Mouse (Mus musculus): ENCODE results near the gene Fpr3.
"Not testable (repeated sequence)": the region's sequence is repeated elsewhere in the genome, so short reads cannot be mapped to it uniquely, and the experiment has no call there.

Gene Fpr3

GRCm38 (mm10) chr17:17887774-17888248, at the start of gene Fpr3, which contains the start of gene Fpr2:
Fpr3 (plus strand) TSS chr17:17887852.
Fpr2 (plus strand) TSS chr17:17887824.
- no peak for DNase-seq (ENCODE audit: low spot score)

- peak; percentile 92 for DNase-seq (ENCODE audit: low spot score)
Measured at GRCm38 (mm10) chr17:17837919-17838701, 49.5 kb upstream of the Fpr3 start.

- DNase-seq (ENCODE audit: low spot score): no peak
Measured at GRCm38 (mm10) chr17:17839276-17839675, 48.4 kb upstream of the Fpr3 start.

GRCm38 (mm10) chr17:17840796-17841195, 46.9 kb upstream of the Fpr3 start:
- no peak for DNase-seq (ENCODE audit: low spot score)

GRCm38 (mm10) chr17:17843534-17844261, 44.0 kb upstream of the Fpr3 start:
- DNase-seq (ENCODE audit: low spot score): no peak

GRCm38 (mm10) chr17:17844606-17845005, 43.0 kb upstream of the Fpr3 start:
- not testable (repeated sequence) for DNase-seq (ENCODE audit: low spot score)

- DNase-seq (ENCODE audit: low spot score): no peak
Measured at GRCm38 (mm10) chr17:17845187-17846027, 42.2 kb upstream of the Fpr3 start.

GRCm38 (mm10) chr17:17848988-17849387, 38.7 kb upstream of the Fpr3 start:
- DNase-seq (ENCODE audit: low spot score): no peak

GRCm38 (mm10) chr17:17849906-17850712, 37.5 kb upstream of the Fpr3 start:
- DNase-seq (ENCODE audit: low spot score): no peak

GRCm38 (mm10) chr17:17855064-17855838, 32.4 kb upstream of the Fpr3 start, which contains the start of gene Has1:
Has1 (minus strand) TSS chr17:17855205.
- DNase-seq (ENCODE audit: low spot score): no peak

GRCm38 (mm10) chr17:17856612-17857011, 31.0 kb upstream of the Fpr3 start:
- DNase-seq (ENCODE audit: low spot score): no peak

- DNase-seq (ENCODE audit: low spot score): no peak
Measured at GRCm38 (mm10) chr17:17857446-17857845, 30.2 kb upstream of the Fpr3 start.

GRCm38 (mm10) chr17:17860110-17860509, 27.5 kb upstream of the Fpr3 start:
- DNase-seq (ENCODE audit: low spot score): no peak

GRCm38 (mm10) chr17:17862360-17862759, 25.3 kb upstream of the Fpr3 start:
- peak; percentile 12 for DNase-seq (ENCODE audit: low spot score)

- DNase-seq (ENCODE audit: low spot score): no peak
Measured at GRCm38 (mm10) chr17:17865168-17865567, 22.5 kb upstream of the Fpr3 start.

- no peak for DNase-seq (ENCODE audit: low spot score)
Measured at GRCm38 (mm10) chr17:17866801-17867469, 20.7 kb upstream of the Fpr3 start.

GRCm38 (mm10) chr17:17870892-17871550, 16.6 kb upstream of the Fpr3 start:
- no peak for DNase-seq (ENCODE audit: low spot score)

- no peak for DNase-seq (ENCODE audit: low spot score)
Measured at GRCm38 (mm10) chr17:17871697-17872096, 16.0 kb upstream of the Fpr3 start.

GRCm38 (mm10) chr17:17879347-17879746, 8.3 kb upstream of the Fpr3 start:
- no peak for DNase-seq (ENCODE audit: low spot score)
